Mouse (Mus musculus): ENCODE data around the gene Tuft1. TPM values are rescaled to one million over a fixed set of nuclear protein-coding genes. Genes with fewer than 3 reads are reported as not detected.
"Not testable (repeated sequence)": the region's sequence is repeated elsewhere in the genome, so short reads cannot be mapped to it uniquely, and the experiment has no call there.

Tuft1 gene
- total RNA-seq, 2 experiments from 2014 or later: 3.3 to 3.5 TPM

- not testable (repeated sequence) for DNase-seq (ENCODE audit: low spot score in 2 of 2)
Measured at GRCm38 (mm10) chr3:94660841-94661240, 2.2 kb upstream of the Tuft1 start.

GRCm38 (mm10) chr3:94659142-94659748 lies 573 bp upstream of the Tuft1 start:
- not testable (repeated sequence) for DNase-seq (ENCODE audit: low spot score in 2 of 2)

DNA sequence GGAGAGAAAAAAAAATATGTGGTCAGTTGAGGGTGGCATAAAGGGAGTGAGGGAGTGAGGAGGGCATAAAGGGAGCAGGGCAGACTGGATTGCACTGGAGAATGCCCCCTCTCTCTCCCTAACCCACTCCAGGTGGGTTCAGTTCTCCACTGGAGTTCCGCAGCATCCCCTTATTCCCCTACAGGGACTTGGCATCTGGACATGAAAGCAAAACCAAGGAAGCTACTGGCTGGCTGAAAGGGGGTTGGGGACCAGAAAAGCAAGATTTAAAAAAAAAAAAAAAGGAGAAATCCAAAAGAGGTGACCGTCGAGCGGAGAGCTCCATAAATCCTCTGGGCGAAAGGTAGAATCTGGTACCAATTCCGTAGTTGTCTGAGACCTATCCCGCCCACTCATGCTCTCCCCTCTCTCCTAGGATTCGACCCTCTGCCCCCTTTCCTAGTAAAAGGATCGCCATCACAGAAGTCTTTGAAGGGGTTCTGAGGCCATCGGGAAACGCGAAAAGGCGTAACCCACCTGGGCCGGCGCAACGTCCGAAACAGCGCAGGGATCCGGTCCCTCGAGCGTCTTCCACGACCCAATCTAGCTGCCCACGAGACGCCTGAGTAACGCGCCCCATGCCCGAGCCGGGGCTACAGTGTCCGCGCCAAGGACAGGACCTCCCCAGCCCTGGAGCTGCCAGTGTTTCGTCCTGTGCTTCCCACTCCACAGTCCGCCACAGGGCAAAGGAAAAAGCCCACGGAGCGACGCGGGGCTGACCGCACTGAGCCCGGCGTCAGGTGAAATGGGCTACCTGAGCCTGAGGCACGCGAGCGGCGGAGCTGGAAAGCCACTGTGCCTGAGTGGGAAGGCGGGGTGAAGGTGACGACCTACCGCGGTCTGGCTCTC lies 576 bp downstream of the Tuft1 start:
- DNase-seq (ENCODE audit: low spot score in 2 of 2): not testable (repeated sequence)

- DNase-seq (ENCODE audit: low spot score in 2 of 2): not testable (repeated sequence)
Measured at GRCm38 (mm10) chr3:94653967-94654366, 4.7 kb downstream of the Tuft1 start.

GRCm38 (mm10) chr3:94650409-94650808 lies 8.3 kb downstream of the Tuft1 start:
- no peak for DNase-seq (ENCODE audit: low spot score in 2 of 2)

DNA sequence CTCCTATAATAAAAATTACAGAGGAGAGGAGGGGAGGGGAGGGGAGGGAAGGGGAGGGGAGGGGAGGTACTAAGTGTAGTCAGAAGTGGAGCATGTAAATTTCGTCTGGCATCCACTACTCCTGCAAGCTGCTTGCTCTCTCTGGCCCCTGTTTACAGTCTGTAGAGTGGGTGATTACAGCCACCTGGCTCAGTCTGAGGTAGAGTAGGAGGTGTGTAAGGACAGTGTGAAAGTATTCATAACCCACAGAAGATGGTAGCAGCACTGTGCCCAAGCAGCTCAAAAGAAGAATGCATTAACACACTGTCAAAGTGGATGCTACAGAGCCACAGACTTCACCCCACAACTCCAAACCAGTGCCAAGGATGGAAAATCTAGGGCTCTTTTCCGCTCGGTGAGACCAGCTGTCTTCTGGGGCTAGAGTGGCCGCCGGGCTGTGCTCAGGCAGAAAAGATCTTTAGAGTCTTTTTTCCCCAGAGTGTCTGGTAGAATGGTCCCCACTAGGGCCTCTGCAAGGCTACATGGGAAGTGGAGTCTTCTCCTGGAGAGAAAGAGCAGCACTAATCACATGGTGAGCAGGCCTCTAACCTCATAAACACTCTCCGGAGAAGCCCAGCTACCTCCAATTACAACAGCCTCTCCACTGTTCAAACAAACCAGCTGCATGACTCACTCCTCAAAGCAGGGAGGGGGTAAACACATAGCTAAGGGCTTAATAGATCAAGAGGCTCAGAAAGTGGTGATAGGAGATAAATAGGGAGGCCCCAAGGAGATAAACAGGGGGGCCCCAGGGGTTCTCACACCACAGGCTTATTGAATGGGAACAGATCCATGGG lies 9.7 kb downstream of the Tuft1 start:
- DNase-seq (ENCODE audit: low spot score in 2 of 2): no peak

- not testable (repeated sequence) for DNase-seq (ENCODE audit: low spot score in 2 of 2)
Measured at GRCm38 (mm10) chr3:94642495-94643162, 16.0 kb downstream of the Tuft1 start, which contains the start of gene Gm10972. Gm10972 (plus strand) TSS chr3:94643112.

DNA sequence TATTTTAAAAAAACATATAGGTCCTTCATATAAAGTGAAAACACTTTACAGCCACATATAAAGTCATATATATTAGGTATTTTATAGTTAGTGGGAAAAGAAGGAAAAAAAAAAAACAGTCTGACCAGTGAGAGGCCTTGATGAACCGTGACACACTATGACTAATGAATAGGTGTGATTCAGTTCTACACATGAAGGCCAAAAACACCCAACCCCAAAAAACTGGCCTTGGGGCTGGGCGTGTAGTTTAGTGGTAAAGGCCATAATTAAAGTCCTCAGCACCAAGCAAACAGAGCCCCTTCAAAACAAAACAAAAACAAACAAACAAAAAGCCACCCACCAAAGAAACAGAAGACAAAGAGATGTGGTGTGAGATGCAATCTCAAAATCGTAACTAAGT lies 28.8 kb downstream of the Tuft1 start:
- no peak for DNase-seq (ENCODE audit: low spot score in 2 of 2)

GRCm38 (mm10) chr3:94628712-94629111 lies 30.0 kb downstream of the Tuft1 start:
- DNase-seq (ENCODE audit: low spot score in 2 of 2): no peak

DNA sequence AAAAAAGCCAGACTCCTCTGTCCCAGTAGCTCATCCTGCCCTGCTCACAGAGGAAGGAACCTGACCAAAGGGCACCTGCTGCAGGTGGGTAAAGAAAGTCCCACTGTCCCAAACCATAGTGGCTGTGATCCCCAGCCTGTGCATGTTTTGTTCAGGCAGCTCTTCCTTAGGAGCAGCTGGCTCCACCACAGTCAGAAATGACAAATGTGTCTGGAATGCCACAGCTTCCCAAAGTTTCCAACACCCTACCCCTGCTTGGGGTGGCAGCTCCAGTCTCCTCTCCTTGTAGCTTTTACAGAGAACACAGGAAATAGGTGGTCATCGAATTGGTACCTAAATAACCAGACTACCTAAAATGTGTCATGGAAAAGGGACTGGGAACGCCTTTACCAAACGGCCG lies 34.4 kb downstream of the Tuft1 start:
- no peak for DNase-seq (ENCODE audit: low spot score in 2 of 2)

DNA sequence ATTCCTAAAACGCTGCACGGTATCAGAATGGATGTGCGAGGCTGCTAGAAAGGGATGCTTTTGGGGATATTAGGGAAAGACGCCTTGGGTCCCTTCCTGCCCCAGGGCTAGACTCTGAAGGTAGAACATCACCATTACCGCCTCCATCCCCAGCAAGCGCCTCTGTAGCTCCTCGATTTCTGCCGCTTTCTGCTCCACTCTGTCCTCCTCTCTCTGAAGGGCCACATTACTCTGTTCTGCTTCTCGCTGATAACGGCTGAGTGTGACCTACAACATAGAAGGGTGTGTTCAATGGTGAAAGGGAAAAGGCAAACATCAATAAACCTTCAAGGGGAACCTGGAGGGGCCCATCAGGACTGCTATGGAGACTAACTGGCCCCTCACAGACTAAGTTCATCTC lies 36.1 kb downstream of the Tuft1 start:
- no peak for DNase-seq (ENCODE audit: low spot score in 2 of 2)

DNA sequence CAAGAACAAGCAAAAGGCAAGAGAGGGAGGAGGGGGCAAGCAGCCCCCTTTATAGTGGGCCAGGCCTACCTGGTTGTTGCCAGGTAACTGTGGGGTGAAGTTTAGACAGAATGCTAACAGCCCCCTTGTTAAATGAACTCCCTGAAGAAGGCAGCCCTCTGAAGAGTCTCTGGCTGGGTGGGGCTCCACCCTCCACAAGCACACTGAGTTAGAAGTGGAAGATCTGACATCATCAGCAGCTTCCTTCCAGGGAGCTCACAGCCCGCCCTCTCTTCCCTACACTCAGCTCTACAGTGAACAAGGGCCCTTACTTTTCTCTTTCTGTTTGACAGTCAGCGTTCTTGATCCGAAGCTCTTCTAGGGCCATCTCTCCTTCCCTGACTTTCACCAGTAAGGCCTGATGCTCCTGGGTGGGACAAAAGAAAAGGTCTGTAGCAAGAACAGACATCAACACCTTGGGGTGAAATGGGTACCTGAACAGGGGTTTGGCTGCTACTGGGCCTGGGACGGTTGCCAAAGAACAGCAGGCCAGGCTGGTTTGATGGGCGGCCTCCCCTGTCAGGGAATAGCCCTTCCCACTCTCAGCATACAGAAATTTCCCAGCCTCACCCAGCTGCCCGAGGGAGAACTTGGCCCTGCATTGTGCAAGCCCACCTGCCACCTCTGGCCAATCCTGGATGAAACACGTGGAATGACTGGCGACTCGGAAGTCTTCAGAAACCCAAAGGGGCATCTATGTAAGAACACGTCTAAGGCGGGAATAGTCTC lies 36.7 kb downstream of the Tuft1 start:
- no peak for DNase-seq (ENCODE audit: low spot score in 2 of 2)

DNA sequence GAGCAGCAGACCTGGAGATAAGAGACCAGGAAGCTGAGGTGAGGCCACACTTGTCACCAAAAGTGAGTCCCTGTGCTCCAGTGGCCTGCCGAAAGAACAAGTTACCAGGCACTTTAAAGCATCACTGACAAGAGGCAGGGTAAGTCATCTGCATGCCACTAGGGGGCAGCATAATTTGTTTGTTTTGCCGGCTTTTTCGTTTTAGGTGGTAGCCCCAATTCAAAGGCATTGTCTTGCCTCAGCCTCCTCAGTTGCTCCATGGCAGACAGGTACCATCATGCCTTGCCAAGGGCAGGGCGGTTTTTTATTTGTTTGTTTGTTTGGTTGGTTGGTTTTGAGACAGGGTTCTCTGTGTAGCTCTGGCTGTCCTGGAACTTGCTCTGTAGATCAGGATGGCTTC lies 42.0 kb downstream of the Tuft1 start:
- DNase-seq (ENCODE audit: low spot score in 2 of 2): peak in 1 of 2 experiments; percentile 48

- no peak for DNase-seq (ENCODE audit: low spot score in 2 of 2)
Measured at GRCm38 (mm10) chr3:94613258-94613878, 45.3 kb downstream of the Tuft1 start.

DNA sequence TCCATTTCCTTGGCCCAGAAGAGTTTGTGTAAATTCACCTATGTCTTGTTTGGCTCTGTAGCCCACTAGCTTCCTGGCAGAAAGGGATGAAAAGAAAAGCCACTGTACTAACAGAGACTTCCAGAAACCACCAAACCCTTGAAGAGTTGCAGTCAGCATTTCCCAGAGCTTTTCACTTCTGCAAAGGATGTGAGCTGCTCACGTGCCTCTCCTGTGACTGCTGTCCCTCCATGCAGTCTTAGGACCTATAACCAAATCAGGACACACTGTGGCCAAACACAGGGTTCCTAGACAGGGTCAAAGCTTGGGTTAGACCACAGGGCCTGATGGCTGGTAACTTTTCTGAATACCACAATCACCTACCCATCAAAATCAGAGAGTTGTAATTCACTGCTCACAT lies 46.4 kb downstream of the Tuft1 start:
- DNase-seq (ENCODE audit: low spot score in 2 of 2): no peak

DNA sequence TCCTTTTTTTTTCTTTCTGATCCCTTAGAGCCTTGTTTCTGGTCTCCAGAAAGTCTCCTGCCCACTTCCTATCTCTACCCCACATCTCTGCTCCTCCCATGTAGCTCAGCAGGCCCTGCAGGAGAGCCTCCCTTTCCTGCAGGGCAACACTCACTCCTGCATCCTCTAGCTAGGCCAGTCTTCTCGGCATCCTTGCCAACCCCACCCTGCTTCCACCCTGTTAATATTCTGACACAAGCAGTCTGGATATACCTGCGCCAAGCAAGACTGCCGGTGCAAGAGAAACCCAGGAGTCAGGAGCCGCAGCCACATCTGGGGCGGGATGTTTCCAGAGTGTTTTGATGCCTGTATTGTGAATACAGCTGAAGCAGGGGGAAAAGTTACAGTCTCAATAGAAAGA lies 46.8 kb downstream of the Tuft1 start:
- no peak for DNase-seq (ENCODE audit: low spot score in 2 of 2)

GRCm38 (mm10) chr3:94611343-94611742 lies 47.3 kb downstream of the Tuft1 start:
- peak; percentile 13 to 62 for DNase-seq (ENCODE audit: low spot score in 2 of 2)

- no peak for DNase-seq (ENCODE audit: low spot score in 2 of 2)
Measured at GRCm38 (mm10) chr3:94610581-94610980, 48.1 kb downstream of the Tuft1 start.

GRCm38 (mm10) chr3:94609621-94610020 lies 49.1 kb downstream of the Tuft1 start:
- DNase-seq (ENCODE audit: low spot score in 2 of 2): no peak

DNA sequence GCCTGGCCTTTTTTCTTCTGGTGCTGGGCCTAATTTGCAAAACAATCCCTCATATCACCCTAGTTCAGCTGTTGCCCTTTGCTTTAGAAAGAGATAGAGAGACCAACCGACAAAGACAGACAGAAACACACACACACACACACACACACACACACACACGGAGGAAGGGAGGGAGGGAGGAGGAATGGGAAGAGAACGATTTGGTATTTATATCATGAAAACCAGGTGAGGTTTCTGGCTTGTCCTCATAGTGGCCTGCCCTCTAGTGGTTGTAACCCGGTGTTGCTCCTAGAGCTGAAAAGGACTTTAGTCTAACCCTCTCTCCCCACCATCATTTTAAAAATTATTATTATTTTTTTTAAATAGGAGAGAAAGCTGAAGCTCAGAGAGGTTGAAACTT lies 56.7 kb downstream of the Tuft1 start:
- peak in 1 of 2 experiments; percentile 67 for DNase-seq (ENCODE audit: low spot score in 2 of 2)

Data from layer of hippocampus, adult 18-20 months (tissue).